Mouse (Mus musculus) kidney, embryonic 16.5 days (tissue): ENCODE results near the gene Inpp4b. TPM values are rescaled to one million over a fixed set of nuclear protein-coding genes. Genes with fewer than 3 reads are reported as not detected.

ENCODE experiments used
- ATAC-seq: fragments of 200-750 bp; cut with Nextera tagmentation; 2 replicates; pipeline ENCODE4 v1.8.0; 2017; ENCODE audit warnings: moderate TSS enrichment; ENCODE audit not compliant: low FRiP score, low TSS enrichment
- H3K27ac ChIP-seq: fragments of 300-500 bp; sonication (generic); 2 replicates; pipeline ENCODE4 v1.5.1; 2014; ENCODE audit warnings: low read length
- H3K27me3 ChIP-seq: fragments of 300-500 bp; sonication (generic); 2 replicates; pipeline ENCODE4 v1.6.1; 2014; ENCODE audit warnings: low read length, control low read depth, mixed read lengths; ENCODE audit not compliant: insufficient read depth
- H3K36me3 ChIP-seq: fragments of 300-500 bp; sonication (generic); 2 replicates; pipeline ENCODE4 v1.6.1; 2014; ENCODE audit warnings: low read length, control low read depth, mixed read lengths; ENCODE audit not compliant: insufficient read depth
- H3K4me1 ChIP-seq: fragments of 300-500 bp; sonication (generic); 2 replicates; pipeline ENCODE4 v1.6.1; 2014; ENCODE audit warnings: low read length, control low read depth, mixed read lengths; ENCODE audit not compliant: insufficient read depth
- H3K4me2 ChIP-seq: fragments of 300-500 bp; sonication (generic); replicated peaks from 2 replicates; pipeline ENCODE4 v1.6.1; 2014; ENCODE audit warnings: low read depth, low read length
- H3K4me3 ChIP-seq: fragments of 300-500 bp; sonication (generic); 2 replicates; pipeline ENCODE4 v1.5.1; 2014; ENCODE audit warnings: mild to moderate bottlenecking, low read length
- H3K9ac ChIP-seq: fragments of 300-500 bp; sonication (generic); replicated peaks from 2 replicates; pipeline ENCODE4 v1.6.1; 2014; ENCODE audit warnings: low read length
- H3K9me3 ChIP-seq: fragments of 300-500 bp; sonication (generic); 2 replicates; pipeline ENCODE4 v1.6.1; 2016; ENCODE audit warnings: low read length, control low read depth
- WGBS: fragments of 180-500 bp; shearing (Covaris S2); extraction: QIAGEN DNeasy Blood & Tissue Kit; methylation state at CpG from one replicate; pipeline ENCODE4 v1.1.7; 2014; 5-methylcytosine and 5-hydroxymethylcytosine counted together
- polyA plus RNA-seq: library from polyadenylated mRNA; unstranded; fragments of >200 nt; fragmentation: Nextera tagmentation; extraction: Ambion mirVana; gene quantifications from 2 replicates; pipeline ENCODE4 v1.2.1, GENCODE M21; 2015

The Inpp4b gene
- polyA plus RNA-seq, 1 experiment from 2014 or later = 11.0 TPM

GRCm38 (mm10) chr8:81449798-81450197, 107.4 kb downstream of the Inpp4b start:
- WGBS = 71% methylated on average over 2 of the region's 2 CpGs
- H3K36me3 ChIP-seq = no peaks in the 10 kb centered on the region
- ATAC-seq = no peak
- no peak overlapping the region for H3K9ac ChIP-seq
- H3K27me3 ChIP-seq = no peaks in the 10 kb centered on the region
- no peak overlapping the region for H3K4me2 ChIP-seq
- H3K9me3 ChIP-seq = no peaks in the 10 kb centered on the region
- no peaks in the 10 kb centered on the region for H3K4me1 ChIP-seq
- H3K27ac ChIP-seq = no peak overlapping the region
- H3K4me3 ChIP-seq = no peak overlapping the region

- ATAC-seq = no peak
- H3K36me3 ChIP-seq = no peaks in the 10 kb centered on the region
- H3K4me2 ChIP-seq = no peak overlapping the region
- no peak overlapping the region for H3K9ac ChIP-seq
- no peak overlapping the region for H3K27ac ChIP-seq
- 53% methylated on average over 6 of the region's 6 CpGs for WGBS
- no peaks in the 10 kb centered on the region for H3K27me3 ChIP-seq
- H3K4me1 ChIP-seq = no peaks in the 10 kb centered on the region
- no peak overlapping the region for H3K4me3 ChIP-seq
- H3K9me3 ChIP-seq = no peaks in the 10 kb centered on the region
These were observed 109.7 kb downstream of the Inpp4b start for GRCm38 (mm10) chr8:81452082-81452481.

GRCm38 (mm10) chr8:81454830-81455229, 112.5 kb downstream of the Inpp4b start:
- Histone ChIP-seq H3K27me3 (no peaks in the 10 kb centered on the region), H3K4me2 (no peak overlapping the region), H3K4me3 (no peak overlapping the region), H3K27ac (no peak overlapping the region), H3K9me3 (no peaks in the 10 kb centered on the region), H3K36me3 (no peaks in the 10 kb centered on the region), H3K9ac (no peak overlapping the region), H3K4me1 (no peaks in the 10 kb centered on the region)
- 84% methylated on average over 2 of the region's 2 CpGs for WGBS
- ATAC-seq = no peak

- Histone ChIP-seq H3K27me3 (no peaks in the 10 kb centered on the region), H3K27ac (no peak overlapping the region), H3K4me3 (no peak overlapping the region), H3K4me1 (no peaks in the 10 kb centered on the region), H3K9ac (no peak overlapping the region), H3K9me3 (no peaks in the 10 kb centered on the region), H3K36me3 (no peaks in the 10 kb centered on the region), H3K4me2 (no peak overlapping the region)
- 78% methylated on average over 3 of the region's 3 CpGs for WGBS
- ATAC-seq = no peak
These were observed 121.4 kb downstream of the Inpp4b start for GRCm38 (mm10) chr8:81463762-81464161.

- Histone ChIP-seq H3K27ac (no peak overlapping the region), H3K4me3 (no peak overlapping the region), H3K36me3 (no peaks in the 10 kb centered on the region), H3K9me3 (no peaks in the 10 kb centered on the region), H3K4me2 (no peak overlapping the region), H3K27me3 (no peaks in the 10 kb centered on the region), H3K4me1 (no peaks in the 10 kb centered on the region), H3K9ac (no peak overlapping the region)
- no peak for ATAC-seq
- WGBS = 78% methylated on average over 2 of the region's 2 CpGs
These were observed 124.4 kb downstream of the Inpp4b start for GRCm38 (mm10) chr8:81466776-81467175.

GRCm38 (mm10) chr8:81478674-81479073, 136.3 kb downstream of the Inpp4b start:
- Histone ChIP-seq H3K9ac (no peak overlapping the region), H3K4me3 (no peak overlapping the region), H3K4me1 (no peaks in the 10 kb centered on the region), H3K36me3 (no peaks in the 10 kb centered on the region), H3K27ac (no peak overlapping the region), H3K4me2 (no peak overlapping the region), H3K27me3 (no peaks in the 10 kb centered on the region), H3K9me3 (no peaks in the 10 kb centered on the region)
- no peak for ATAC-seq
- WGBS = 38% methylated on average over 3 of the region's 3 CpGs

GRCm38 (mm10) chr8:81483834-81484233, 141.5 kb downstream of the Inpp4b start:
- no peaks in the 10 kb centered on the region for H3K9me3 ChIP-seq
- H3K4me2 ChIP-seq = no peak overlapping the region
- H3K9ac ChIP-seq = no peak overlapping the region
- H3K4me1 ChIP-seq = no peaks in the 10 kb centered on the region
- H3K36me3 ChIP-seq = no peaks in the 10 kb centered on the region
- WGBS = 81% methylated on average over 1 of the region's 1 CpGs
- H3K4me3 ChIP-seq = no peak overlapping the region
- no peak overlapping the region for H3K27ac ChIP-seq
- H3K27me3 ChIP-seq = no peaks in the 10 kb centered on the region
- no peak for ATAC-seq

- Histone ChIP-seq H3K36me3 (no peaks in the 10 kb centered on the region), H3K27ac (no peak overlapping the region), H3K9ac (no peak overlapping the region), H3K4me1 (peaks cover 6% of the 10 kb centered on the region; the same call in 1 of the 2 replicates), H3K4me3 (no peak overlapping the region), H3K27me3 (no peaks in the 10 kb centered on the region), H3K9me3 (no peaks in the 10 kb centered on the region), H3K4me2 (no peak overlapping the region)
- no peak for ATAC-seq
- 82% methylated on average over 1 of the region's 1 CpGs for WGBS
These were observed 143.3 kb downstream of the Inpp4b start for GRCm38 (mm10) chr8:81485626-81486025.

GRCm38 (mm10) chr8:81489894-81490661, 147.7 kb downstream of the Inpp4b start:
- no peak overlapping the region for H3K4me3 ChIP-seq
- H3K27ac ChIP-seq = peak overlapping the region; percentile 88
- no peak overlapping the region for H3K4me2 ChIP-seq
- no peaks in the 10 kb centered on the region for H3K9me3 ChIP-seq
- H3K36me3 ChIP-seq = no peaks in the 10 kb centered on the region
- H3K9ac ChIP-seq = no peak overlapping the region
- H3K4me1 ChIP-seq = peaks cover 15% of the 10 kb centered on the region
- WGBS = 48% methylated on average over 2 of the region's 2 CpGs
- H3K27me3 ChIP-seq = no peaks in the 10 kb centered on the region
- ATAC-seq = peak; percentile 90

- no peak overlapping the region for H3K4me2 ChIP-seq
- H3K36me3 ChIP-seq = no peaks in the 10 kb centered on the region
- peak overlapping the region; percentile 88 for H3K27ac ChIP-seq
- H3K9me3 ChIP-seq = no peaks in the 10 kb centered on the region
- peaks cover 15% of the 10 kb centered on the region for H3K4me1 ChIP-seq
- ATAC-seq = peak; percentile 78
- 13% methylated on average over 2 of the region's 2 CpGs for WGBS
- H3K4me3 ChIP-seq = no peak overlapping the region
- H3K9ac ChIP-seq = no peak overlapping the region
- H3K27me3 ChIP-seq = no peaks in the 10 kb centered on the region
These were observed 148.8 kb downstream of the Inpp4b start for GRCm38 (mm10) chr8:81491097-81491705.
